Mouse (Mus musculus): ENCODE results near the gene Camsap3.

- no peak for TF ChIP-seq POLR2A (IDR thresholded peaks at IDR 0.05; ENCODE audit: borderline replicate concordance, extremely low read depth, low read depth, low read length)
- TF ChIP-seq CTCF (IDR thresholded peaks at IDR 0.05; ENCODE audit: insufficient read depth, low read length), result no peak
Observed at GRCm38 (mm10) chr8:3600401-3600800, 13.3 kb downstream of the Camsap3 start.
